Mouse (Mus musculus) right cerebral cortex, postnatal 10 days (tissue): ENCODE results near the gene Gabpb2.

Experiments
- DNase-seq, 2 experiments: peaks; one replicate each; pipeline ENCODE4 v3.0.0; 2021; ENCODE audit warnings: low spot score in 2 of 2

Gabpb2 gene

GRCm38 (mm10) chr3:95194721-95195135 lies 23.0 kb downstream of the Gabpb2 start:
- no peak for DNase-seq

DNA sequence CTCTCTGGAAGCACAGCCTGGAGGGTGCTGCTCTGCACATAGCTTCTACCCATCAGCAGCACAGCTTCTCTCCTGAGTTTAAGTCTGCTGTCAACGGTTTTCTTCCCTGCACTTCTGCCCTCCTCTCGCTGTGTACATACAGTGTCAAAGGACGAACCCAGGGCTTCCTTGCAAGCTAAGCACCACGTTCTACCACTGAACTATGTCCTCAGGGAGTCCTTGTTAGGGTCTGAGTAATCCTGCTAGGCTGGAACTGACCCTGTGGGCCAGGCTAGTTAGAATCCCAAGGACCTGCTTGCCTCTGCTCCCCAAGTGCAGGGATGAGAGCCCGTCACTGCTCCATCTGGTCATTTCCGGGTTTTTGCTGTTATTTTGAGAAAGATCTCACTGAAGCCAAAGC lies 30.8 kb downstream of the Gabpb2 start:
- no peak for DNase-seq

DNA sequence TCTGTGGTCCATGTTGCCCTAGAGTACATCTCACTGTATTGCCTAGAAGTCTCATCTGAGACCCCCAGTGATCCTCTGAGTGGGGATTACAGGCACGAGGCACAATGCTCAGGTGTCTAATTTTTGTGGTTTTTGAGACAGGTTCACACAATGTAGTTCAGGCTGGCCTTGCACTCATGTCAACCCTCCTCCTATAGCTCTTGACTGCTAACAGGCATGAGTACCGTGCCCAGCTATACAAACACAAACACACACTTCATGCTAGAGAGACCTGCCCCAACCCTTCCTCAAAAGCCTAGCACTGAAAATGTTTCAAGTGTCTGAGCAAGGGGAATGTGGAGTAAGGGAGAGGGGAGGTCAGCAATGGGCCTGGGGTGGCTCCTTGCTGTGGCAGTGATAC lies 31.6 kb downstream of the Gabpb2 start:
- no peak for DNase-seq

GRCm38 (mm10) chr3:95184796-95185577 lies 32.7 kb downstream of the Gabpb2 start:
- DNase-seq: no peak

DNA sequence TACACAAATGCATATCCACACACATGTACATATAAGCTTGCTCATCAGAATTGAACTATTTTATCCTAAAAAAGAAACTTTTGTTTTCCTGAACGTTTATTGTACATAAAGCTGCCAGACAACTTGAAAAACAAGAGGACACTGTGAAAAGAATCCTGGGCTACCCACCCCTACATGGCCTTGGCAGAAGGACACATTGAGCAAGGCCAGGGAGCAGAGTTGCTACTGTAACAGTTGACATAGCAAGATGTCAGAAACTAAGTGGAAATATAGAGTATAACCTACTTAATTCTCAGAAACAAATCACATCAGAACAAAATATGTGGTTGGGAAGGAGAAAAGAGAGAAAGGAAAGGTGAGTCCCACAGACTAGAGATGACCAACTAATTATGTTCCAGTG lies 35.9 kb downstream of the Gabpb2 start:
- DNase-seq: no peak

- no peak for DNase-seq
Measured at GRCm38 (mm10) chr3:95179890-95180289, 37.8 kb downstream of the Gabpb2 start.

DNA sequence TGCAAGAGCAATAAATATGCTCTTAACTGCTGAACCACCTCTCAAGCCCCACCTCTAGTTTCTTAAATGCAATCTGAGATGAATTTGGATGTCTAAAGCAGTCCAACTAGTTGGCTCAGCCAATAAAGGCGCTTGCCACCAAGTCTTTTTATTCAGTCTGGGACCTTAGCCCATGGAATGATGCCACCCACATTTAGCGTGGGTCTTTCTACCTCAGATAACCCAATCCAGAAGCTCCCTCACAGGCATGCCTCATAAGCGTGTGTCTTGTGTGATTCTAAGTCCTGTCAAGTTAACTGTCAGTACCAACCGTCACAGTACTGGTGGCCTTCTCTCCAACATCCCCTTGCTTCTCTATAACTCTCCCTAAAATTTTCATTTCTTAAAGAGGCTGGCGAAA lies 38.8 kb downstream of the Gabpb2 start:
- DNase-seq: peak; percentile 69 to 80

- DNase-seq: no peak
Measured at GRCm38 (mm10) chr3:95177583-95177982, 40.1 kb downstream of the Gabpb2 start.

- no peak for DNase-seq
Measured at GRCm38 (mm10) chr3:95176500-95176899, 41.2 kb downstream of the Gabpb2 start.

DNA sequence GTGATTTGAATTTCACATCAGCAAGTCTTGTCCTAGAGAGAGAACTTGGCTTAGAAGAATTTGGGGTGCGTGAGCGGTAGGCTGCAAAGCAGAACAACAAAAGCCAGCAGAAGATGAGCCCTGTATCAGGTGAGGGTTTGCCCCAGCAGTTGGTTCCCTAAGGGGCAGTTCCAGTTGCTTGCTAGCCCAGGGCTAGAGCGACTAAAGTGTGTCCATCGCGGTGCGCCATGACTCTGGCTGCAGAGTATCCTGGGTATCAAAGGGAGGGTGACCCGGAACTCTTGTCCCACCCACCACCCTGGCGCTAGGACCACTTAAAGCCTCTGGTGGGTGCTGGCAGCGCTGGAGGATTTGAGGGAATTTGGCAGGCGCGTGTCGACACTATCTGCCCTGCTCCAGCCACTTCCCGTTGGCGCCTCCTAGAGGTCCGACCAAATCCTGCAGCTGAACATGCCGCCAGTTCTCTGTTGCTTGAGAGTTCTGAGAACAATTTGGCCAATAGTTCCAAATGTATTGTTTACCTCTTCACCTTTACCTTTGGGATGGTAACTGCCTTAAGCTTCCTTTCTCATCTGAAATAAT lies 43.6 kb downstream of the Gabpb2 start:
- DNase-seq: peak; percentile 83 to 87

GRCm38 (mm10) chr3:95173256-95173949 lies 44.3 kb downstream of the Gabpb2 start:
- peak in 1 of 2 experiments; percentile 47 for DNase-seq

- DNase-seq: no peak
Measured at GRCm38 (mm10) chr3:95172526-95173255, 45.0 kb downstream of the Gabpb2 start.

GRCm38 (mm10) chr3:95171105-95171504 lies 46.6 kb downstream of the Gabpb2 start:
- no peak for DNase-seq

DNA sequence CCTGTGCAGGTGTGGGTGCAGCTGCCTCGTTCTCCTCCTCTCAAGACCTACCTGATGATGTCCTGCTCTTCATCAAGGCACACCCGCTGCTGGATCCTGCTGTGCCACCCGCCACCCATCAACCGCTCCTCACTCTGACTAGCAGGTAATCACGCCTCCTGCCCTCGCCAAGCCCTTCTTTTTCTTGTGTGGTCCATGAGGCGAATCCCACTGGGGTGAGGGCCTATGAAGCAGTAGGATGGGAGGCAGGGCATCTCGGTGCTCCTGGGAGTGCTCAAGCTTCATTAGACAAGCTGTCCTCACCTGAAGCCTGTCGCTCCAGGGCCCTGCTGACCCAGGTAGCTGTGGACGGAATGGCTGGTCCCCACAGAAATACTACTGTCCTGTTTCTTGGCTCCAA lies 47.7 kb downstream of the Gabpb2 start:
- DNase-seq: no peak

DNA sequence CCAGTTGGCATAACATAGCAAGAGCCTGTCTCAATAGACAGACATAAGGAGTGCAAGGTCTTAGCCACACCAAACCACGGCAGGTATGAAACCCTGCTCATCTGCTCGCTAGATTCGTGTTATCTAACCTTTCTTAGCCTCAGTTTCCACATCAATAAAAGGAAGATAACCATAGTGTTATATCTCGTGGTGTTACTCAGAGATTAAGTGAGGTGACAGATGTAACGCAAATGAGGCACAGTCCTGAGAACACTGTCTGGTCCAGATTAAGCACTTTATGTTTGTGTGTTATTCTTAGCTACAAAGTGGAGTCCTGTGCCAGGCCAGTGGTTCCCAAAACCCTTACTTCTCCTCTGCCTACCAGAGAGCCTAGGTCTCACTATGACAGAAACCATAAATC lies 52.9 kb downstream of the Gabpb2 start:
- DNase-seq: no peak

DNA sequence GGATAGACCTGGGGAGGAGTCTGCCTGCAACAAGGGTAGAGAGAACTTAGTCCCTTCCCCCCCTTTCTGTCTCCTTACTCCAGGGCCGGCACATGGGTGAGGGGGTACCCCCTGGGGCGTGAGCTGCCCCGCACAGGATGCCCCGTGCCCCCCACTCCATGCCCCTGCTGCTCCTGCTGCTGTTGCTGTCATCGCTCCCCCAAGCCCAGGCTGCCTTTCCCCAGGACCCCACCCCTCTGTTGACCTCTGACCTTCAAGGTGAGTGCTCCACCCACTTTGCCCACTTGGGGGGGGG lies 53.5 kb downstream of the Gabpb2 start:
- DNase-seq: no peak

DNA sequence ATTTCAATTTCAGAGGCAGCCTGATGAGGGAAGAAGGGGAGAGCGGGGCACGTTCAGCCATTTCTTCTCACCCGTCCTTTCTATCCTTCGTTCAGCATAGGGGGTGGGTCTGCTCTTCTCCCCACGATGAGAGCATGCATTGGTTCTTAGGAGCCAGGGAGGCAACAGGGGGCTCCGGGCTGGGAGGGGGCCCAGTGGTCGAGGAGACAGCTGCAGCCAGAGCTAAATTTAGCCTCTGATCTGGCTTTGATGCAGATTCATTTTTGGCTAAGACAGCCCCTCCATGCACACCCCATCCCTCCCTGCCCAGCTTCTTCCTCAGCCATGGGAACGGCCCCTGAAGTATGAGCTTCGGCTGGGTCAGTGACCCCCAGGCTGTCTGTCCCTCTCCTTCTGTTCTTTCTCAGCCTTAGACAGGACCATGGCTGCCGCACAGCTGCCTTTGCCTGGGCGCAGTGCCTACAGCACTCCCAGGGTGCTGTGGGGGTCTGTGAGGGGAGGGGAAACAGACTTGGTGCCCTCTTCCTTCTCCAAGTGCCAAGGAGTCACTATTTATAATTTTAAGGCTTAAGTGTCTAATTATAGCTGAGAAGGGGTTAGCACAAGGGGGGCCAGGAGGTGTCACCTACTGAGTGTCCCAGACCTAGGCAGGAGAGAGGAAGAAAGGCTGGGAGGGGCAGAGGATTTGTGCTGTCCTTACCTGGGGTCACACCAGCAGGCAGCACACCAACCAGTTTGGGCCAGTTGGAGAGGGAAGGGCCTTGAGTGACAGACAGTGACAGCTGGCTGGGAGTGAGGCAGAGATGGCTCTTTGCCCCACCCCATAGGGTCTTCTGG lies 54.1 kb downstream of the Gabpb2 start:
- DNase-seq: no peak

DNA sequence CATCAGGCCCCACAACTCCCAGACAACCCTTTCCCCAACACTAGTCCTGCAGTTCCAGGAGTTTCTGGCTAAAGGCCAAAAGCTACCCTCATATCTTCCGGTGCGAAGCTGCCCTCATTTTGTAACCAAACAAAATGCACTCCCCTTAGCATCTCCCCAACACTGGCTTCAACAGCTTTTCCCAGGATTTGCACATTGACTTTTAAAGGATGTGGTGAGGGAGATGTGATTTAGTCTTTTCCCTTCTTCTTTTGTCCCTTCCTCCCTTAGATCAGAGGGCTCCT lies 55.4 kb downstream of the Gabpb2 start:
- no peak for DNase-seq

- DNase-seq: no peak
Measured at GRCm38 (mm10) chr3:95161618-95162344, 55.9 kb downstream of the Gabpb2 start.

DNA sequence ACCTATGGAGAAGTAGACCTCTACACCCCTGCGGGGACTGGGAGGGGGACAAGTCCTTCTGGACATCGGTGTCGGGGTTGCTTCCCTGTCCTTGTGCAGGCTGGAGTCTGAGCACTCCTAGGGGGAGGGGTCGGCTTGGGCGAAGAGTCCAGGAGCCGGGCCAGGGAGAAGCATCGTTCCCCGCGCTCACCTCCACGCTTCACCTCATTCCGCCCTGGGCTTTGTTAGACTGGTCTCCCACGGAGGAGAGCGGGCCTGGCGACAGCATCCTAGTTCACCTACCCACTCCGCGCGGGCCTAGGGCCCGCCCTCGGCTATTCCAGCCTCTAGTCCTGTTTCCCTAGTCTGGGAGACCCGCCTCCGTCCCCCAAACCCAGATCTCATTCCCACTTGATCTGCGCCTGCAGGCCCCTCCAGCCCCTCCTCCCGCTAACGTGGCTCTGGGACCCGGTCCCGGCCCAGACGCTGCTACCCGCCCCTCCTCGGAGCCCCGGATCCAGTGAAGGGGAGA lies 56.6 kb downstream of the Gabpb2 start:
- DNase-seq: peak in 1 of 2 experiments; percentile 55
